Mouse (Mus musculus) MEL (cell line): Measurements from ENCODE around the gene Kctd19. TPM values are rescaled to one million over a fixed set of nuclear protein-coding genes. Genes with fewer than 3 reads are reported as not detected.

Experiments
- DNase-seq: peaks from one replicate; pipeline ENCODE4 v3.0.0; 2011; ENCODE audit warnings: low read depth, low spot score
- H3K27ac ChIP-seq: 2 replicates; pipeline ENCODE4 v1.5.1; 2012; ENCODE audit warnings: low read depth, mild to moderate bottlenecking, control low read depth, low read length, moderate library complexity; ENCODE audit not compliant: control insufficient read depth
- H3K27me3 ChIP-seq, 2 experiments: fragments of 150-350 bp in 1 of 2; sonication (generic) in 1 of 2; 2 replicates each; pipeline ENCODE4 v1.6.1; 2012; ENCODE audit warnings: low read length in 2 of 2, mild to moderate bottlenecking in 2 of 2, improper control_type of control experiment in 1 of 2, moderate library complexity in 1 of 2; ENCODE audit not compliant: insufficient read depth in 2 of 2, control insufficient read depth in 1 of 2
- H3K36me3 ChIP-seq, 2 experiments: 2 replicates each; pipeline ENCODE4 v1.6.1; 2012 to 2014; ENCODE audit warnings: low read length in 2 of 2, improper control_type of control experiment in 1 of 2, inconsistent platforms in 1 of 2, mild to moderate bottlenecking in 1 of 2; ENCODE audit not compliant: insufficient read depth in 2 of 2, control insufficient read depth in 1 of 2
- H3K4me1 ChIP-seq, 2 experiments: fragments of 150-350 bp in 1 of 2; sonication (generic) in 1 of 2; 2 replicates each; pipeline ENCODE4 v1.6.1; 2012; ENCODE audit warnings: low read length in 2 of 2, improper control_type of control experiment in 1 of 2, mild to moderate bottlenecking in 1 of 2; ENCODE audit not compliant: insufficient read depth in 2 of 2, control insufficient read depth in 1 of 2
- H3K4me3 ChIP-seq, 2 experiments: fragments of 150-350 bp in 1 of 2; sonication (generic) in 1 of 2; 2 replicates each; pipeline ENCODE4 v1.5.1; 2012; ENCODE audit warnings: low read depth in 2 of 2, low read length in 2 of 2, mild to moderate bottlenecking in 2 of 2, moderate library complexity in 2 of 2, control low read depth in 1 of 2, improper control_type of control experiment in 1 of 2; ENCODE audit not compliant: control insufficient read depth in 1 of 2, insufficient read depth in 1 of 2
- H3K79me2 ChIP-seq: 2 replicates; pipeline ENCODE4 v1.6.1; 2012; ENCODE audit warnings: mild to moderate bottlenecking, low read length, moderate library complexity; ENCODE audit not compliant: control insufficient read depth, poor library complexity, insufficient read depth
- H3K9ac ChIP-seq: 2 replicates; pipeline ENCODE4 v1.6.1; 2012; ENCODE audit warnings: low read depth, mild to moderate bottlenecking, control low read depth, low read length, moderate library complexity; ENCODE audit not compliant: control insufficient read depth, poor library complexity, severe bottlenecking
- H3K9me3 ChIP-seq: fragments of 150-350 bp; sonication (generic); replicated peaks from 2 replicates; pipeline ENCODE4 v1.6.1; 2012; ENCODE audit warnings: mild to moderate bottlenecking, low read length, improper control_type of control experiment, moderate library complexity; ENCODE audit not compliant: insufficient read depth
- BHLHE40 ChIP-seq: IDR thresholded peaks from 2 replicates; pipeline ENCODE4 v1.6.1; 2012; ENCODE audit warnings: low read depth, mild to moderate bottlenecking, inconsistent platforms, low read length, improper control_type of control experiment, borderline replicate concordance
- CHD1 ChIP-seq: IDR thresholded peaks from 2 replicates; pipeline ENCODE4 v1.6.1; 2012; ENCODE audit warnings: low read depth, mild to moderate bottlenecking, inconsistent platforms, low read length, improper control_type of control experiment
- CHD2 ChIP-seq: IDR thresholded peaks from 2 replicates; pipeline ENCODE4 v1.6.1; 2011; ENCODE audit warnings: low read length, improper control_type of control experiment
- CTCF ChIP-seq, 3 experiments: IDR thresholded peaks in 2 of 3; conservative IDR thresholded peaks in 1 of 3; 2 replicates each; pipeline ENCODE4 v1.5.1; 2011 to 2012; ENCODE audit warnings: low read length in 3 of 3, low read depth in 2 of 3, mild to moderate bottlenecking in 2 of 3, improper control_type of control experiment in 1 of 3, inconsistent platforms in 1 of 3, mixed read lengths in 1 of 3, moderate library complexity in 1 of 3; ENCODE audit not compliant: control insufficient read depth in 1 of 3, insufficient read depth in 1 of 3, poor library complexity in 1 of 3, severe bottlenecking in 1 of 3
- E2F4 ChIP-seq: IDR thresholded peaks from 2 replicates; pipeline ENCODE4 v1.6.1; 2011; ENCODE audit warnings: low read depth, low read length, improper control_type of control experiment, borderline replicate concordance
- ELF1 ChIP-seq: IDR thresholded peaks from 2 replicates; pipeline ENCODE4 v1.6.1; 2014; ENCODE audit warnings: low read depth, mild to moderate bottlenecking, inconsistent platforms, low read length, improper control_type of control experiment, moderate library complexity
- EP300 ChIP-seq, 2 experiments: IDR thresholded peaks; 2 replicates each; pipeline ENCODE4 v1.6.1; 2011; ENCODE audit warnings: improper control_type of control experiment in 2 of 2, low read length in 2 of 2, low read depth in 1 of 2, mild to moderate bottlenecking in 1 of 2
- ETS1 ChIP-seq: IDR thresholded peaks from 2 replicates; pipeline ENCODE4 v1.6.1; 2012; ENCODE audit warnings: low read depth, mild to moderate bottlenecking, inconsistent platforms, low read length, improper control_type of control experiment, moderate library complexity
- GABPA ChIP-seq: IDR thresholded peaks from 2 replicates; pipeline ENCODE4 v1.6.1; 2012; ENCODE audit warnings: low read depth, mild to moderate bottlenecking, inconsistent platforms, low read length, improper control_type of control experiment, moderate library complexity
- GATA1 ChIP-seq: IDR thresholded peaks from 2 replicates; pipeline ENCODE4 v1.6.1; 2011; ENCODE audit warnings: low read depth, low read length, improper control_type of control experiment
- HCFC1 ChIP-seq: IDR thresholded peaks from 2 replicates; pipeline ENCODE4 v1.6.1; 2012; ENCODE audit warnings: low read depth, mild to moderate bottlenecking, inconsistent platforms, low read length, improper control_type of control experiment, moderate library complexity
- JUND ChIP-seq: IDR thresholded peaks from 2 replicates; pipeline ENCODE4 v1.6.1; 2011; ENCODE audit warnings: low read depth, mild to moderate bottlenecking, improper control_type of control experiment, low read length
- KAT2A ChIP-seq: conservative IDR thresholded peaks from 2 replicates; pipeline ENCODE4 v1.6.1; 2012; ENCODE audit warnings: low read depth, low read length, improper control_type of control experiment, inconsistent platforms
- MAFK ChIP-seq: IDR thresholded peaks from 2 replicates; pipeline ENCODE4 v1.6.1; 2011; ENCODE audit warnings: low read depth, mild to moderate bottlenecking, low read length, improper control_type of control experiment, borderline replicate concordance
- MAX ChIP-seq: IDR thresholded peaks from 2 replicates; pipeline ENCODE4 v1.6.1; 2011; ENCODE audit warnings: low read length, improper control_type of control experiment
- MAZ ChIP-seq: IDR thresholded peaks from 2 replicates; pipeline ENCODE4 v1.6.1; 2012; ENCODE audit warnings: low read depth, mild to moderate bottlenecking, inconsistent platforms, low read length, improper control_type of control experiment
- MEF2A ChIP-seq: IDR thresholded peaks from 2 replicates; pipeline ENCODE4 v1.6.1; 2014; ENCODE audit warnings: low read depth, mild to moderate bottlenecking, inconsistent platforms, low read length, improper control_type of control experiment; ENCODE audit not compliant: poor library complexity, insufficient replicate concordance, severe bottlenecking; ENCODE audit errors: extremely low read depth
- MXI1 ChIP-seq: IDR thresholded peaks from 2 replicates; pipeline ENCODE4 v1.6.1; 2011; ENCODE audit warnings: mild to moderate bottlenecking, low read depth, low read length, improper control_type of control experiment
- MYB ChIP-seq: IDR thresholded peaks from 2 replicates; pipeline ENCODE4 v1.6.1; 2011; ENCODE audit warnings: mild to moderate bottlenecking, low read depth, low read length, improper control_type of control experiment
- MYC ChIP-seq: IDR thresholded peaks from 2 replicates; pipeline ENCODE4 v1.6.1; 2011; ENCODE audit warnings: low read depth, mild to moderate bottlenecking, low read length, improper control_type of control experiment, moderate library complexity
- NELFE ChIP-seq: IDR thresholded peaks from 2 replicates; pipeline ENCODE4 v1.6.1; 2011; ENCODE audit warnings: low read depth, low read length, improper control_type of control experiment
- NRF1 ChIP-seq: IDR thresholded peaks from 2 replicates; pipeline ENCODE4 v1.6.1; 2014; ENCODE audit warnings: low read depth, mild to moderate bottlenecking, inconsistent platforms, low read length, improper control_type of control experiment, moderate library complexity; ENCODE audit not compliant: poor library complexity, insufficient read depth, severe bottlenecking
- POLR2A ChIP-seq, 2 experiments: IDR thresholded peaks; 2 replicates each; pipeline ENCODE4 v1.6.1; 2011 to 2012; ENCODE audit warnings: low read length in 2 of 2, mild to moderate bottlenecking in 2 of 2, control low read depth in 1 of 2, improper control_type of control experiment in 1 of 2, low read depth in 1 of 2, moderate library complexity in 1 of 2; ENCODE audit not compliant: control insufficient read depth in 1 of 2, insufficient read depth in 1 of 2, poor library complexity in 1 of 2
- POLR2AphosphoS2 ChIP-seq: IDR thresholded peaks from 2 replicates; pipeline ENCODE4 v1.6.1; 2011; ENCODE audit warnings: low read length, improper control_type of control experiment
- POLR2AphosphoS5 ChIP-seq: IDR thresholded peaks from 2 replicates; pipeline ENCODE4 v1.6.1; 2012; ENCODE audit warnings: low read depth, borderline replicate concordance, mild to moderate bottlenecking, inconsistent platforms, low read length, moderate library complexity, mixed read lengths
- RAD21 ChIP-seq: IDR thresholded peaks from 2 replicates; pipeline ENCODE4 v1.6.1; 2011; ENCODE audit warnings: mild to moderate bottlenecking, low read depth, low read length, improper control_type of control experiment
- RCOR1 ChIP-seq: IDR thresholded peaks from 2 replicates; pipeline ENCODE4 v1.6.1; 2012; ENCODE audit warnings: low read depth, mild to moderate bottlenecking, inconsistent platforms, low read length, improper control_type of control experiment
- SIN3A ChIP-seq: IDR thresholded peaks from 2 replicates; pipeline ENCODE4 v1.6.1; 2012; ENCODE audit warnings: low read length, improper control_type of control experiment, inconsistent platforms
- SMC3 ChIP-seq: IDR thresholded peaks from 2 replicates; pipeline ENCODE4 v1.6.1; 2011; ENCODE audit warnings: low read depth, low read length, improper control_type of control experiment
- TAL1 ChIP-seq: IDR thresholded peaks from 2 replicates; pipeline ENCODE4 v1.6.1; 2012; ENCODE audit warnings: mild to moderate bottlenecking, inconsistent platforms, low read length, moderate library complexity, mixed read lengths
- TBP ChIP-seq: IDR thresholded peaks from 2 replicates; pipeline ENCODE4 v1.8.0; 2011; ENCODE audit warnings: low read depth, low read length, improper control_type of control experiment
- TCF12 ChIP-seq: IDR thresholded peaks from 2 replicates; pipeline ENCODE4 v1.6.1; 2014; ENCODE audit warnings: low read depth, mild to moderate bottlenecking, inconsistent platforms, low read length, improper control_type of control experiment, moderate library complexity
- USF1 ChIP-seq: IDR thresholded peaks from 2 replicates; pipeline ENCODE4 v1.6.1; 2014; ENCODE audit warnings: low read depth, mild to moderate bottlenecking, inconsistent platforms, low read length, improper control_type of control experiment, moderate library complexity
- USF2 ChIP-seq, 2 experiments: IDR thresholded peaks; 2 replicates each; pipeline ENCODE4 v1.6.1; 2011 to 2012; ENCODE audit warnings: improper control_type of control experiment in 2 of 2, low read length in 2 of 2, borderline replicate concordance in 1 of 2, inconsistent platforms in 1 of 2, low read depth in 1 of 2, mild to moderate bottlenecking in 1 of 2; ENCODE audit not compliant: insufficient read depth in 1 of 2
- ZC3H11A ChIP-seq: IDR thresholded peaks from 2 replicates; pipeline ENCODE4 v1.6.1; 2012; ENCODE audit warnings: low read depth, mild to moderate bottlenecking, inconsistent platforms, low read length, improper control_type of control experiment
- ZKSCAN1 ChIP-seq: IDR thresholded peaks from 2 replicates; pipeline ENCODE4 v1.6.1; 2012; ENCODE audit warnings: low read depth, mild to moderate bottlenecking, inconsistent platforms, low read length, improper control_type of control experiment, moderate library complexity
- ZMIZ1 ChIP-seq: IDR thresholded peaks from 2 replicates; pipeline ENCODE4 v1.6.1; 2012; ENCODE audit warnings: low read depth, mild to moderate bottlenecking, inconsistent platforms, low read length, improper control_type of control experiment, moderate library complexity
- ZNF384 ChIP-seq: IDR thresholded peaks from 2 replicates; pipeline ENCODE4 v1.6.1; 2012; ENCODE audit warnings: low read depth, mild to moderate bottlenecking, inconsistent platforms, low read length, improper control_type of control experiment
- polyA plus RNA-seq, 2 experiments: library from polyadenylated mRNA; stranded (reverse) in 1 of 2; unstranded in 1 of 2; fragments of >175 nt in 1 of 2; fragments of >200 nt in 1 of 2; gene quantifications; 2 replicates each; pipeline versions ENCODE4 v1.2.1 to v1.2.4; 2012; ENCODE audit warnings: low replicate concordance in 2 of 2, low read depth in 1 of 2; ENCODE audit not compliant: insufficient read length in 2 of 2, insufficient read depth in 1 of 2, missing spikeins in 1 of 2
- total RNA-seq: library from RNA; depleted of rRNA; stranded (reverse); fragments of 300-350 nt; gene quantifications from 2 replicates; pipeline ENCODE4 v1.2.3, GENCODE M21; 2012

The Kctd19 gene
- total and polyA plus RNA-seq, 3 experiments = not detected

DNA sequence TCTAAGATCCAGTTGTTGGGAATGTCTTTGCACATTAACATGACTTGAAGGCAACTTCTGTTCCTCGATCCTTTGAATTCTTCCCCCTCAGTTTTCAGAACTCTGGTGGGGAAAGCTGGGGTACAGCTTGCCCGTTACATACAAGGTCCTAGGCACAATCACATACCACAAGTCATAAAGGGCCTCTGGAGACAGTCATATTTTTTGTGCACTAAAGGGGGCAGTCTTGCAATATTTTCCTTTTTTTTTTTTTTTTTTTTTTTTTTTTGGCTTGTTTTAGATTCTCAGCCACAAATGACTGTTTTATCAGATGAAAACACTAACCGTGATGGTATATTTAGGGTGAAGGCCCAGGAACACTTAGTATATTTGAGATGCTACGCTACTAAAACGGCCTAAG is 40.0 kb upstream of the Kctd19 start:
- Histone ChIP-seq H3K27me3 (peaks cover 0 to 9% of the 10 kb centered on the region in 2 experiments), H3K79me2 (no peaks in the 10 kb centered on the region), H3K27ac (no peak overlapping the region), H3K9ac (no peak overlapping the region), H3K4me3 (no peak overlapping the region), H3K36me3 (peaks cover 0 to 18% of the 10 kb centered on the region in 2 experiments; a peak in 2 of 4 replicates), H3K4me1 (peaks cover 7 to 18% of the 10 kb centered on the region in 2 experiments), H3K9me3 (no peaks in the 10 kb centered on the region)
- DNase-seq = peak; percentile 72
- no peak for TF ChIP-seq MXI1
- no peak for TF ChIP-seq NELFE
- no peak for TF ChIP-seq TCF12
- peak; percentile 60 for TF ChIP-seq RAD21
- no peak for TF ChIP-seq USF1
- no peak for TF ChIP-seq TAL1
- peak; percentile 34; the same call in 1 of the 2 replicates for TF ChIP-seq MYC
- peak; percentile 29; the same call in 1 of the 2 replicates for TF ChIP-seq SMC3
- no peak for TF ChIP-seq POLR2A (IDR thresholded peaks at IDR 0.05; ENCODE audit: control insufficient read depth in 1 of 2, insufficient read depth in 1 of 2, low read depth in 1 of 2, low read length in 2 of 2, poor library complexity in 1 of 2)
- TF ChIP-seq MAX = no peak
- TF ChIP-seq RCOR1 = no peak
- no peak for TF ChIP-seq ELF1
- TF ChIP-seq POLR2AphosphoS5 = no peak
- TF ChIP-seq SIN3A = peak; percentile 60; the same call in 1 of the 2 replicates
- TF ChIP-seq JUND = no peak
- no peak for TF ChIP-seq GABPA
- TF ChIP-seq BHLHE40 = no peak
- peak; percentile 100 for TF ChIP-seq ZNF384
- no peak for TF ChIP-seq MAFK
- no peak for TF ChIP-seq MEF2A
- TF ChIP-seq E2F4 = no peak
- TF ChIP-seq MAZ = no peak
- peak; percentile 44; the same call in 1 of the 2 replicates for TF ChIP-seq GATA1
- peak; percentile 55 for TF ChIP-seq ZC3H11A
- no peak for TF ChIP-seq CHD2
- no peak for TF ChIP-seq MYB
- peak in 2 of 3 experiments; percentile 33 to 66; a peak in 4 of 6 replicates for TF ChIP-seq CTCF (IDR thresholded peaks at IDR 0.05 in 2 of 3, conservative IDR thresholded peaks at IDR 0.05 in 1 of 3; ENCODE audit: control insufficient read depth in 1 of 3, insufficient read depth in 1 of 3, low read depth in 2 of 3, low read length in 3 of 3, poor library complexity in 1 of 3, severe bottlenecking in 1 of 3)
- TF ChIP-seq ZMIZ1 = no peak
- TF ChIP-seq KAT2A = no peak
- peak; percentile 77; the same call in 1 of the 2 replicates for TF ChIP-seq ZKSCAN1
- peak; percentile 48; the same call in 1 of the 2 replicates for TF ChIP-seq ETS1
- no peak for TF ChIP-seq POLR2AphosphoS2
- no peak; a peak in 1 of 4 replicates for TF ChIP-seq EP300 (IDR thresholded peaks at IDR 0.05; ENCODE audit: low read depth in 1 of 2, low read length in 2 of 2)
- peak; percentile 32; the same call in 1 of the 2 replicates for TF ChIP-seq TBP
- TF ChIP-seq USF2 (IDR thresholded peaks at IDR 0.05; ENCODE audit: borderline replicate concordance in 1 of 2, insufficient read depth in 1 of 2, low read depth in 1 of 2, low read length in 2 of 2) = no peak
- no peak for TF ChIP-seq NRF1
- TF ChIP-seq CHD1 = no peak
- TF ChIP-seq HCFC1 = no peak
